Mouse (Mus musculus) embryo, embryonic 11 days (tissue): ENCODE results near the gene Fam71f2.

Source experiments
- DNase-seq: peaks from one replicate; pipeline ENCODE4 v3.0.0-alpha.2; 2015

The Fam71f2 gene

DNA sequence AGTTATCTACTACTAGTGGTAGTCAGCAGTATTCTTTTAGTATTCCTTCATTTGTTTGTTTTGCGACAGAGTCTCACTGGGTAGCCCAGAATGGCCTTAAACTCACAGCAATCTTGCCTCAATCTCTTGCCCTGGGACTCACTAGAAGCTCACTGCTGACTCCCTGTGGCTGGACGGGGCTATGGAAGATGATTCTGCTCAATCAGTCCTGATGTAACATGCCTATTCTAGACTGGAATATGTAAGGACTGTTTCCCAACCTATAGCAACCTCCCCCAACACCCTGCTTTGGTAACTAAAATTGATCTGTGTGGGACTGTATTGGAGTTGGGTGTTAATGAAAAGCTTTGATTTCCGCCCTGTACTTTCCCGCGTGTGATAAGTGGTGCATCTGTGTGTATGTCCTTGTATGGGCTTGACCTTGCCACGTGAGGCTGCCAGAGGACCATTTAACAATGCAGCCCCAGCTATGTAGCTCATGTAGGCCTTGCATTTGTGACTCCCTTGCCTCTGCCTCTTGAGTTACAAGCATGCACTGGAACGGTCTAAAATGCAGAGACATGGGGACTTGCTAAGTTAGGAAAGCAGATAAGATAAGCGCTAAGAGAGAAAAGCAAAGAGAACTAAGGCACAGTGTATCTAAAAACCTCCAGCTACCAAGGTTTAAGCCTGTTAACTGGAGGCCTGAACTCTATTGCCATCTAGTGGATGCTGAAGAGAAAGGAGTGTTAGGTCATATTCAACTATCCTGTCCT lies 703 bp upstream of the Fam71f2 start:
- peak; percentile 80 for DNase-seq

DNA sequence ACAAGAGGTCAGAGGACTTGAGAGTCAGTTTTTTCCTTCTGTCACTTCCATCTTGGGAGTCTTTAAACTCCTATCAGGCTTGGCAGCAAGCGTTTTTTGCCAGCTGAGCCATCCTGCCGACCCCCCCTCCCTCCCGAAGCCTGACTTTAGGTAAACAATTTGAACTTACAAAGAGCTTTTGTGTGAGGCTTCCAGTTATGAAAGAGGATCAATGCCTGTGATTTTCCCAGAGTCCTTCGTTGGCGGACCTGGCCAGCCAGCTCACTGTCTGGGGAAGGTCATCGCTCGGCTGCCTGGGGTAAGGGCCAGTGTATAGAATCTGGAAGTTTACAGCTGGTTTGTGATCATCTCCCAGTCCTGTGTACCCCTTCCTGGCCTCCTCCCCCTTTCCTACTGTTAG lies 1.3 kb downstream of the Fam71f2 start:
- DNase-seq = no peak

DNA sequence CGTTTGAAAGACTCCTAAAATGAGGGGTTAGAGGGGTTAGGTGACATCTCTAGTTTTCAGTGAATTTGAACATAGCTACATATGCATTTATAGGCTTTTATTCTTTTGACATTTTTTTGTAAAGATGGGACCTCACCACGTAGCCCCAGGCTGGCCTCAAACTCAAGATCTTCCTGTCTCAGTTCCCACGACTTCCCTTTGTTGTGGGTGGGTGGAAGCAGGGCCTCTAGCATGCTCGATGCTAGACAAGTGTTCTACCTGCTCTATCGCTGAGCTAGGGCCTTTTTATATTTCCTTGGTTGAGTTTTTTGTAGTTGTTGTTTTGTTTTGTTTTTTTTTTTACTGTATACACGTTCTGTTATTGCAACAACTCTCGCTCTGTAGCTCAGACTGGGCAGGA lies 7.5 kb downstream of the Fam71f2 start:
- no peak for DNase-seq

DNA sequence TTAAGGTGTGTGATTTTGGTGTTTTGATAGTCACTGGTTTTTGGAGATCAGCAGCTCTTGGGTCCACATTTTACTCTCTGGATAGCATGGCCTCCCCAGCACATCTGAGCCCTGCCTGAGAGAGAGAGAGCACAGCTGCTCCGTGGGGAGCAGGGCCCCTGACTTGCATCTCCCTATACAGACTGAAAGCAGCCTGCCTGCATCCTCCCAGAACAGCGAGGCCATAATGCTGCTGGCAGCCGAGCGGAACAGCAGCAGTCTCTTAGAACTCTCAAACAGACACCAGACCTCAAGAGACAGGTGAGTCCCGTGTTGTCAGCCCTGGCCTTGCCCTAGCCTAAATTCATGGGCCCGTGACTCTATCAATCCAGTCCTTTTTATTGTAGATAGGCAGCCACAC lies 8.1 kb downstream of the Fam71f2 start:
- no peak for DNase-seq

DNA sequence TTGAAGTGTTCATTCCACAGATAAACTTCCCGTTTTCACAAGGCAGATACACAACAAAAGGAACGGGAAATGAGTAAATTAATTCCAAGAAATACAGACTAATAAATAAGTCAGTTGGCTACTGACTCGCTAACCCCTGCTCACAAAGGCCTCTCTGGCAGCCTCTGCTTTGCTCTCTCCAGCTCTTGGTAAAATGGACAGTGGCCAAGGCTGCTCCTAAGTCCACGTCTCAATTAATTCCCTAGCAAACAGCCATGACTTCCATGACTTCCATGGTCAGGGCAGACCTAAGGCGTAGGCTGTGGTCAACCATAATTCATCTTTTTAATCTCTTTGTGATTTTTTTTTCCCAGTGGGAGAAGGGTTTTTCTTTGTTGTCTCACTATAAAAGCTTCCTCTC lies 8.6 kb downstream of the Fam71f2 start:
- no peak for DNase-seq

DNA sequence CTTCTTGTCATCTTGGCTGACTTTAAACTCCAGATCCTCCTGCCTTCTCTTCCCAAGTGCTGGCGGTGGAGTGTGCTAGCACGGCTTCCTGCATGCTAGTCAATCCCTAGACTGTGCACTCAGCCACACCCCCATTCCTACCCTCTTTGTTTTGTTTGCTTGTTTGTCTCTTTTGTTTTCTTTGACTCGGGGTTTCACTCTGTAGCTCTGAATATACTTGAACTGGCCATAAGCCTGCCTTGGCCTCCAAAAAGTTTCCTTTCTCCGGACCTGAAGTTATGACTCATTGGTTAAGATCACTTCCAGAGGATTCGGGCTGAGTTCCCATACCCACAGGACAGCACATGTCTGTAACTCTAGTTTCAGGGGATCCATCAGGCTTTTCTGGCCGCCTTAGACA lies 9.3 kb downstream of the Fam71f2 start:
- no peak for DNase-seq

DNA sequence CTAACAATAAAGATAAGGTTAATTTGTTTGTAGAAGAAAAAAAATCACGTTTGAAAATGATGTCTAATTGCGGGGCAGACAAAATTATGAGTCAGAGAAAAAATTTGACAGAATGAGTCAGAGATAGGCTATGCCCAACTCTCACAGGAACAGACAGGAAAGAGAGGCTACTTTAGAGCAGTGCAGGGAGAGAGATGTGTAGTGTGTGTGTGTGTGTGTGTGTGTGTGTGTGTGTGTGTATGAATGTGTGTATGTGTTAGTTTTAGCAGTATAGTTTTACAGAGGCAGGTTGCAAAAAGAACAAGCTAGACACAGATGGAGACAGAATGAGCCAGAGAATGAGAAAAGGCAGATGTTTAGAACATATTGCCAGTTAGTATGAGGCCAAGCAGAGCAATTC lies 19.7 kb downstream of the Fam71f2 start:
- no peak for DNase-seq

DNA sequence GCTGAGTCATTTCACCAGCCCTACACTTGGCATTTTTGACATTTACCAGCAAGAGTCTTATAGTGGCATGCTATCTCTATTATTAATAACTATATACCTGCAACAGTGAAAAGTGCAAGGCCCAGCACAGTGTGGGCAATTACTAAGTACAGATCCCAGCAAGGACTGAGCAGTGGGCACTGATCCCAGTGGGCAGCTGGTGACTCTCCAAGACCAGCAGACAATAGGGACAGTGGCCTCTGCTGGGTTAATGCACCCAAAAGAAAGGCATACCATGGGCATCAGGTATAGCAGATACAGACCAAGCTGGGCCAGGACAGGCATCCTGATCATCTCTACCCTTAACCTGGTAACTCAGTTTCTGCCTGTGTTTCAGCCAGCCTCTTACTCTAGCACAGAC lies 23.9 kb downstream of the Fam71f2 start:
- DNase-seq = no peak

DNA sequence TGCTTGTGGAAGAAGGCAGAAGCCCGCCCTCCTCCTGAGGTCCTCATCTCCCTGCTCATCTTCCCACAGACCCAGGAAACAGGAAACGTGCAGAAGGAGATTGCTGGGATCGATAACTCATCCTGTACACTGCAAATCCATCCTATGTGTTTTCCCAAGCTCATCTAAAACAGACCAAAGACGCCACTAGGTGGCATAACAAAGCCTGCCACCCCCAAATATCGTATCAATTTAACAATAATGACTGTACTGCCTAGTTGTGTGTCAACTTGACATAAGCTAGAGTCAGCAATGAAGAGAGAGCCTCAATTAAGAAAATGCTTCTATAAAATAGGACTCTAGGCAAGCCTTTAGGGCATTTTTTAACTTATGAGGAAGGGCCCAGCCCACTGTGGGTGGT lies 24.3 kb downstream of the Fam71f2 start:
- no peak for DNase-seq

DNA sequence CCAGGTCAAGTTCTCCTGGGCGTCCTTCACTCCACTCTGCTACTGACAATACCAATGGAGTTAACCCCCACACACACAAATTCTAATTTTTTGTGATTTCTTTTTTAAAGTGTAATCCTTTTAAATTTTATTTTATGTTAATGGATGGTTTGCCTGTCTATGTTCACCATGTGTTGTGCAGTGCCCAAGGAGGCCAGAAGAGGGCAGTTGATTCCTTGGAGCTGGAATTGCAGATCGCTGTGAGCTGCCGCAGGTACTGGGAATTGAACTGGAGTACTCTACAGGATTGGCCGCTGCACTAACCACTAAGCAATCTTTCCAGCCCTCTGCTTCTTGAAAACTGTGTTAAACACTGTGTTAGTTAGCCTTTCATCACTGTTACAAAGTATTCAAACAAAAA lies 26.1 kb downstream of the Fam71f2 start:
- no peak for DNase-seq

DNA sequence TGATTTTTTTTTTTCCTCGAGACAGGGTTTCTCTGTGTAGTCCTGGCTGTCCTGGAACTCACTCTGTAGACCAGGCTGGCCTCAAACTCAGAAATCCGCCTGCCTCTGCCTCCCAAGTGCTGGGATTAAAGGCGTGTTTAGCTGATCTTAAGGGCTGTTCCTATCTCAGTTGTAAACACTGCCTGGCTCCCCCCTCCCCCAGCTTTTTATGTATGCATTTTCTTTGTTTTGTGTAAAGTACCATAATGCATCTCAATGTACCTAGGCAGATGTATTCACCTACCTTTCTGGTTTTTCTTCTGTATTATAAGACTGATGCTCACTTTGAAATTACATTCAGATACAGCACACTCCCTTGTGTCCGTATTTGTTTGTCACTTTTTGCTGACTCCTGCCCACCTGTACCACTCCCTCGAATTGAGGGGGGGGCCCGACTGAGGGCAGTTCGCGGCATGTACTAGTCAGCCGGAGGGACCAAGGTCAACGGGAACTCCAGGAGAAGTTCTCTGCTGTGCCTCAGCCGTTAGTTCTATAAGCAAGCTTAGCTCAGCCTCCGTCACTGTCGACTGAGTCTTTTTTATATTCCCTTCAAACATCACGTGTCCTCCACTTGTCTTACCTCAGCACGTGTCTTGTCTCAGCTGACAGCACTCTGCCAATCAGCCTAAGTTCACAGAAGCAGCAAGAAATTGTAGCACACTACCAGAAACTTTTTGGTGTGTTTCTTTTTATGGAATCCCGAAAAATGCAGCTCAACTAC lies 29.6 kb downstream of the Fam71f2 start:
- DNase-seq = no peak

DNA sequence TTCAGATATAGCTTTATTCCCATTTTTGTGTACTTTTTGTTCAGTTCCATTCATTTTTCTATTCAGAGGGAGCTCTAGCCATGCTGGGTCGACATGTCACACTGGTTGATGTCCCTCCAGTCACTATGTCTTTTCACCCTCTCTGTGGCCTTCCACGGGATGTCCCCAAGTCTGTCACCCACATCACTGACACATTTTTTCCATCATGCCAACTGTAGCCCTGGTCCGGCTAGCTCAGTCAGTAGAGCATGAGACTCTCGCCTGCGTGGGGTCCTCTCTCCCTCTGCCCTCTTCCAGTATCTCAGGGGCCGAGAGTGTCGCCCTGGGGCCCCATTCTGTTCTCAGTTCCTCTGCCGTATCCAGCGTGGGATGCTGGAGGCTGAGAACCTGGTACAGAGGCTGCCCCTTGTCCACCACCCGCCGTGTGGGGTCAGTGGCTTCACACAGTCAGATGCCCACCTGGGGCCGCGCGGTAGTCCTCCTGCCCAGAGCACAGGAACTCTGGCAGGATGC lies 34.4 kb downstream of the Fam71f2 start:
- DNase-seq = no peak

DNA sequence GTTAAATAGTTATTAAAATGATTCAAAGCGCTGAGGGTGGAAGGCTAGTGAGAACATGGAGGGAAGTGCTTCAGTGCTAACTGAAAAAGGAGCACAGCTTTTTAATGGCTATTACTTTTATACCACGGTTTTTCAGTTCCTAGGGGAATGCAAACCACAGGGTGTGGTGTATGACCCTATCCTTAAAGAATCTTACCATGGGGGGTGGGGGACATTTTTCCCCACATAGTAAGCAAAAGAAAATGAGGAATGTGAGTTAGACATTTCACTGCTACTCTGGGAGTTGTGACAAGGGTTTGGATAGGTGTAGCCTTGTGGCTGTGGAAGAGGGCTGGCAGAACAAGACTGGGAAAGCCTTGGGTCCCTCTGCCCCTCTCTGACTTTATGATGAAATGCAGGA lies 37.9 kb downstream of the Fam71f2 start:
- DNase-seq = no peak

DNA sequence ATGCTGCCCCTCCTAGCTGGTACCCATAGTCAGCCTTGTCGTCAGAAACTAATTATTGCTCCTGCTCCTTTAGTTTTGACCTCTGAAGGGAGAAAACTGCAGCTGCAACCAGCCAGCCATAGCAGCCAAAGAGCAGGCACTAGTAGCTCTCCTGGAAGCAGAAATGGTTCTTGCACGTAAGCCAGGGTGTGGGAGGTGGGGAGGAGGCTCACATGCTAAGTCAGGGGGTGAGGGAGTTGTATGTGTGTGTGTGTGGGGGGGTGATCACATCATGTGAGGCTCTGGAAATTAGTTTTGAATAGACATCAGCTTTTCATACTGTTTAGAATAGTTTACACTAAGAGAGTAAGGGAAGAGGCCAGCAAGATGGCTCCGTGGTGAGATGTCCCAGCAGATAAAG lies 38.5 kb downstream of the Fam71f2 start:
- no peak for DNase-seq

DNA sequence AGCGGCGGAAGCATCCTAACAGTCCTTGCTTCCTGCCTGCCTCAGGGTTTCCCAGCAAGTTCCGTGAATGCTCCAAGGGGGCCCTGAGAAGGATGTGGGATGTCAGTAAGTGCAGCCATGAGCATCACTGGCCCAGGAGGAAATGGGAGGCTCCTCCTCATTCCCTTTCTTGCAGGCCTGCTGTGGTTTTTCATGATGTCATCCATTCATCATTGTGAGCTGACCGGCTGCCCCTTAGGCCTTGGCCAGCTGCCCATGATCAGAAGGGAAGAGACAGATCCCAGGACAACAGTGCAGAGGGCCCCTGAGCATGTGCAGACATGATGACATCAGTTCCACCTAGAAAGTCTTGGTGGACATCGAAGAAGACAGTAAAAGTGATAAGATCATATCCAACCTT lies 39.5 kb downstream of the Fam71f2 start, which contains the start of gene Fam71f1:
Fam71f1 (plus strand) TSS at position 262 of the 400 bp plus-strand sequence.
- peak; percentile 45 for DNase-seq

DNA sequence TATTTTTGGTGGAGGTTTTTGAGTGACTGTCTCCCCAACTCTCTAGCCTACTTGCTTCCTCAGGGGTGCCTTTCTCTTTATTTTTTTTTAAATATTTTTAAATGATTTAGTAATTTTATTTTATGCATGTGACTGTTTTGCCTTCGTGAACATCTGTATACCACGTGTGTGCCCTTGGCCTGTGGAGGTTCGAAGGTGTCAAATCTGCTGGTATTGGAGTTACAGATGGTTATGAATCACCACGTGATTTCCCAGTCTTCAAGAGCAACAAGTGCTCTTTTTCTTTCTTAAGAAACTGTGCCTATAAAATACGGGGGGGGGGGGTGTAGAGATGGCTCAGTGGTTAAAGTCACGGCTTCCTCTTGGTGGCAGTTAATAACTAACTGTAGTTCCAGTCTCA lies 42.2 kb downstream of the Fam71f2 start:
- DNase-seq = no peak

DNA sequence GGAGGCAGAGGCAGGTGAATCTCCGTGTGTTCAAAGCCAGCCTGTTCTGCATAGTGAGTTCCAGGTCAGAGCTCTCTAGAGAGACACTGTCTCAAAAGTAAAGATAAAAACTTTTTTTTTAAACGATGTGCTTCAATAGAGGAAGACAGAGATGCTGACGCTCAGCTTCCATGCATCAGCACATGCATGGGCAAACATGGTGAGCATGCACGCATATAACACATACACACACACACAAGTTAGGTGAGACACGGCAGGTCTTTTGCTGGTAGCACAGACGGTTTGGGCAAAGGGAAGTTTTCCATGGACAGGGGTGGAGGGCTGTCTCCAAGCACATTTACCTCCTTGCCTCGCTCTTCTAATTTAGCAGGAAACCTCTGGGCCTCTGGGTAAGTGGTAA lies 42.8 kb downstream of the Fam71f2 start:
- DNase-seq = no peak

DNA sequence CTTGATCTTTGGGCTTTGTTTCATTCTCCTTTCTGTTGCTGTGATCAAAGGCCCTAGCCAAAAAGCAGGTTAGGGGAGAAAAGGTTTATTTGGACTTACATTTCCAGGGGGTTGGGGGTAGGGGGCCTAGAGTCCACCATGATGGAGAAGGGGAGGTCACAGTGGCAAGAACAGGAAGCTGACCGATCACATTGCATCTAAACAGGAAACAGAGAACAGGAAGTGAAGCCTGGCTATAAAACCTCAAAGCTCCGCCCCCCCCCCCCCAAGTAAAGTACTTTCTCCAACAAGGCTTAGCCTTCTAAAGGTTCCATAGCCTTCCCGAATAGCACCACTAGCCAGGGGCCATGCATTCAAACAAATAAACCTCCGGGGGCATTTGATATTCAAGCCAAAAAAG lies 43.3 kb downstream of the Fam71f2 start:
- no peak for DNase-seq

DNA sequence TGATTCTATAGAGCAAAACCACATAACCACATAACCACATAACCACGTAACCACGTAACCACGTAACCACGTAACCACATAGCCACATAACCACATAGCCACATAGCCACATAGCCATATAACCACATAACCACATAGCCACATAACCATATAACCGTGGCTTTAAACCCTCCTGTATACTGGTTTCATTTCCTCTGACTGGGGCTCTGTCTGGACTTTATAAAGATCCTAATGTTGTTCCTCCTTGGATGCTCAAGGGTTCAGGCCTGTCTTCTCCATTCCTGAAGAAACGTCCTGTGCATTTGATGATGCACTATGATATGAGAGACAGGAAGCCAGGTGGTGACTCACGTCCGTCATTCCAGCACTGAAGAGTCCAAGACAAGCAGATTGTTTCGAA lies 47.6 kb downstream of the Fam71f2 start:
- DNase-seq = no peak

DNA sequence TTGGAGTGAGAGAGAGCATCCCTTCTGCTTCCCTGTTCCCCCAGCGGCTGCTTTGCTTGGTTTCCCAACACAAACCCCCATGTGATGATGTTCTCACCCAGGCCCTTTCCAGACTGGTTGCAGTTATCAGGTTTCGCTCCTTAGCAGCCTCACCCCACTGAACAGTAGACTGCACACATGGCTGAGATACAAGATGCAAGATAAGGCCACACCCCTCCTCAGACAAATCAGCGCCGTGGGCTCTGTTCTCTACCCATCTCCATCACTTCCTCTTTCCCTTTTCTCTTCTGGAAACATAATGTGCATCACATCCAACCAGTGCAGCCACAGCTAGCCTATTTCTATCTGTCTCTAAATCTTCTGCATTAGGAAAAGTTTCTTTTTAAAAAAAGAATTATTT lies 50.1 kb downstream of the Fam71f2 start:
- no peak for DNase-seq
